Mouse (Mus musculus) thymus, adult 2 months (tissue): ENCODE measurements around the gene Bace2. TPM values are rescaled to one million over a fixed set of nuclear protein-coding genes. Genes with fewer than 3 reads are reported as not detected.

Experiments
- DNase-seq: peaks from one replicate; pipeline ENCODE4 v3.0.0; 2021
- H3K27ac ChIP-seq: fragments of 200-500 bp; 2 replicates; pipeline ENCODE4 v1.5.1; 2012; ENCODE audit warnings: low read length, control low read depth; ENCODE audit not compliant: control insufficient read depth, insufficient read depth
- H3K27me3 ChIP-seq: fragments of 200-500 bp; 2 replicates; pipeline ENCODE4 v1.6.1; 2012; ENCODE audit warnings: mild to moderate bottlenecking, low read length, moderate library complexity, mixed read lengths; ENCODE audit not compliant: control insufficient read depth, insufficient read depth
- H3K36me3 ChIP-seq: fragments of 200-500 bp; 2 replicates; pipeline ENCODE4 v1.6.1; 2012; ENCODE audit warnings: mild to moderate bottlenecking, low read length, moderate library complexity; ENCODE audit not compliant: control insufficient read depth, insufficient read depth
- H3K4me1 ChIP-seq: fragments of 200-500 bp; replicated peaks from 2 replicates; pipeline ENCODE4 v1.6.1; 2012; ENCODE audit warnings: low read length; ENCODE audit not compliant: control insufficient read depth, insufficient read depth
- H3K4me3 ChIP-seq: fragments of 200-500 bp; 2 replicates; pipeline ENCODE4 v1.5.1; 2012; ENCODE audit warnings: mild to moderate bottlenecking, low read length, control low read depth, moderate library complexity; ENCODE audit not compliant: control insufficient read depth, insufficient read depth
- CTCF ChIP-seq: fragments of 200-500 bp; IDR thresholded peaks from 2 replicates; pipeline ENCODE4 v1.5.1; 2012; ENCODE audit warnings: mild to moderate bottlenecking, control low read depth, low read length, moderate library complexity, borderline replicate concordance; ENCODE audit not compliant: control insufficient read depth, poor library complexity, insufficient read depth; ENCODE audit errors: extremely low read depth
- POLR2A ChIP-seq: fragments of 200-500 bp; IDR thresholded peaks from 2 replicates; pipeline ENCODE4 v1.6.1; 2012; ENCODE audit warnings: mild to moderate bottlenecking, low read length, control low read depth, moderate library complexity; ENCODE audit not compliant: control insufficient read depth, poor library complexity, insufficient read depth; ENCODE audit errors: extremely low read depth
- WGBS: fragments of 180-500 bp; shearing (Covaris S2); methylation state at CpG from one replicate; pipeline ENCODE4 v1.1.7; 2018; 5-methylcytosine and 5-hydroxymethylcytosine counted together
- polyA plus RNA-seq: library from polyadenylated mRNA; depleted of rRNA; stranded (reverse); fragments of >200 nt; gene quantifications from 2 replicates; pipeline ENCODE4 v1.2.3, GENCODE M21; 2012

Gene Bace2
- polyA plus RNA-seq, 1 experiment: 1.1 TPM

DNA sequence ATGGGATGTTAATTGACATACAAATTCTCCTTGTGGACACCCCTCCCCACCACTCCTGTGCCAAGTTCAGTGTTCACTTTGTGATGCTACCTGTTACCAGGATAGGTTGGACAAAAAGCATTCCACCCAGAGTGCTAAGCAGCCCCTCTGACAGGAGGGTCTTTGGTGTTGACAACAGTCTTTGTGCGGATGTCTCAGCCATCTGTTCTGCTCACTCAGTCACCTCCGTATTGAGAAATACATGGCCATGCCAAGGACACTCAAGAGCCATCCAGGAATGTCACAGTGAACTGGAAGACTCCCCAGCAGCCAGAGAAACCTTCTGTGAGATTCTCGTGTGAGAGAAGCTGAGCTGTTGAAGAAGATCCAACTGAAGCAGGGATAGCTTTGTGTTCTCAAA, 81.6 kb downstream of the Bace2 start:
- Histone ChIP-seq H3K4me1 (no peaks in the 10 kb centered on the region), H3K27me3 (no peaks in the 10 kb centered on the region), H3K27ac (no peak overlapping the region), H3K4me3 (no peak overlapping the region), H3K36me3 (no peaks in the 10 kb centered on the region)
- TF ChIP-seq POLR2A: no peak
- TF ChIP-seq CTCF: no peak
- WGBS: 86% methylated on average over 3 of the region's 3 CpGs
- DNase-seq: no peak

DNA sequence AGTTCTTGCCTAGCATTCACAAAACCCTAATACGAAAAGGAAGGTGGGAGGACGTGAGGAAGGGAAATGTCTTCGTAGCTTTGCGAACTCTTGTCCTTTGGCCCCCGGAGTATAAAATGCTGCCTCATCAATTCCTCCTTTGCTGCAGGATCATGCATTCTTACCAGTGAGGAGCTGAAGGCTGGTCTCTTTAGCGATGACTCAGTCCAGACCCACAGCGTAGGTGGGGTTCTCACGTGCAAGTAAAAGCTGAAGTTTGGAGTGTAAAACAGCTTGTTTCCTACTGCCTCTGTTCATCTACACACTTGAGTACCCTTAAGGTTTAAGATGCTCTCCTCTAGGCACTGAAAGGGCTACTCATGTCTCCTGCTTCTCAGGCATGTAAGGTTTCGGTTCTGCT, 85.4 kb downstream of the Bace2 start:
- H3K27me3 ChIP-seq: no peaks in the 10 kb centered on the region
- no peak for TF ChIP-seq CTCF
- no peak for TF ChIP-seq POLR2A
- H3K27ac ChIP-seq: no peak overlapping the region
- DNase-seq: no peak
- no peaks in the 10 kb centered on the region for H3K4me1 ChIP-seq
- H3K4me3 ChIP-seq: no peak overlapping the region
- 87% methylated on average over 9 of the region's 9 CpGs for WGBS
- no peaks in the 10 kb centered on the region for H3K36me3 ChIP-seq

DNA sequence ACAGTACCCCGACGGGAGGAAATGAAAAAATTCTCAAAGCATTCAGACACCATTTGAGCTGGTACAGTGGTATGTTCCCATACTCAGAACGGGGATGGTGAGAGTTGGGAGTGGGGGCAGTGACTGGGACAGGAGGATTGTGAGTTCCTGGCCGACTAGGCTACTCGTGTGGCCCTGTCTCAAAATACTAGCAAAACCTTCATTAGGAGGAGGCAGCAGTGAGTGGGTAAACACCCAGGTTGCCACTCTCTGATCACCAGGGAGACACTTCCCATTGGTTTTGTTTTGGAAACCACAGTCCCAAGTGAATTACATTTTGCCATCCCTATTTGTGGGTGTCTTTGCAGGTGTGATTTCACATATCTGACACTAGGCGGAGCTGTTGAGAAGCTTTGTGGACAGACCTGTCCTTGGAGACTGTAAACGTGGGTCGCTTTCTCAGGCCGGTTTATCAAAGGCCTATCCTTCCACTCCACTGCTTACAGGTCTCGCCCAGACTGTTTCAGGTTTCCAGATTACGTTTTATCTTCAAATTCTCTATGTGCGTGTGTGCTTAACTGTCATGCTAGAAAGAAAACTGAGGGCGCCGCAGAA, 87.2 kb downstream of the Bace2 start:
- no peak for TF ChIP-seq CTCF
- no peak for TF ChIP-seq POLR2A
- H3K27ac ChIP-seq: no peak overlapping the region
- WGBS: 55% methylated on average over 14 of the region's 14 CpGs
- no peaks in the 10 kb centered on the region for H3K4me1 ChIP-seq
- H3K36me3 ChIP-seq: no peaks in the 10 kb centered on the region
- peak; percentile 36 for DNase-seq
- no peaks in the 10 kb centered on the region for H3K27me3 ChIP-seq
- no peak overlapping the region for H3K4me3 ChIP-seq

DNA sequence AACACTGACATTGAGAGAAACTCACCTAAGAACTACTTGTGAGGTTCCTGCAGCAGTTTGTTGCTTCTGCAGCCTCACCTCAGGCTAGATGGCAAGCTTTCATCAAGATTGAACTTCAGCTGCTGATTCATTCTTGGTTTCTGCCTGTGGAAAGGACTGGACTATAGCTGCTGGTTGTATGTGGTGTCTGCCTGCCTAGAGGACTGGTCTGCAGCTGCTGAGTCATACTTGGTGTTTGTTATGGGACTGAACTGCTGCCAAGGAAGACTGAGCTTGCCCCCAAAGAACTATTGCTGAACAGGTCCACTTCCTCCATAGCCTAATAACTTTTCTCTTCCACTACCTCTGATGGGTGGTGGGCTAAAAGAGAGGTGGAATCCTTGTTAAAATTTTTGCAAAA, 90.8 kb downstream of the Bace2 start:
- H3K27me3 ChIP-seq: no peaks in the 10 kb centered on the region
- TF ChIP-seq CTCF (no peak), POLR2A (no peak)
- no peaks in the 10 kb centered on the region for H3K36me3 ChIP-seq
- H3K27ac ChIP-seq: no peak overlapping the region
- DNase-seq: no peak
- no peaks in the 10 kb centered on the region for H3K4me1 ChIP-seq
- no peak overlapping the region for H3K4me3 ChIP-seq

DNA sequence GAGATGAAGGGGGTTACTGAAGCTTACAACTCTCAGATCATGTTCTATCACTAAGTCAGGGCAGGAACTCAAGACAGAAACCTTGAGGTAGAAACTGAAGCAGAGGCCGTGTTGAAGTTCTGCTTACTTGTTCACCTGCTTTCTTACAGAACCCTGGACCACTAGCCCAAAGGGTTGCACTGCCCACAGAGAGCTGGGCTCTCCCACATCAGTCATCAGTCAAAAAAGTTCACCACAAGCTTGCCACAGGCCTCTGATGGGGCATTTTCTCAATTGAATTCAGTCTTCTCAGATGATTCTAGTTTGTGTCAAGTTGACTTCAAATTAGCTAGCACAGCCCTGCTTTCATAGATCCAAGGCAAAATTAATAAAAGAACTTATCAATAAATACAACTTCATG, 103.3 kb downstream of the Bace2 start:
- no peak overlapping the region for H3K4me3 ChIP-seq
- H3K4me1 ChIP-seq: peaks cover 11% of the 10 kb centered on the region
- H3K36me3 ChIP-seq: no peaks in the 10 kb centered on the region
- no peaks in the 10 kb centered on the region for H3K27me3 ChIP-seq
- WGBS: 23% methylated on average over 1 of the region's 1 CpGs
- TF ChIP-seq CTCF (no peak), POLR2A (no peak)
- no peak for DNase-seq
- no peak overlapping the region for H3K27ac ChIP-seq

DNA sequence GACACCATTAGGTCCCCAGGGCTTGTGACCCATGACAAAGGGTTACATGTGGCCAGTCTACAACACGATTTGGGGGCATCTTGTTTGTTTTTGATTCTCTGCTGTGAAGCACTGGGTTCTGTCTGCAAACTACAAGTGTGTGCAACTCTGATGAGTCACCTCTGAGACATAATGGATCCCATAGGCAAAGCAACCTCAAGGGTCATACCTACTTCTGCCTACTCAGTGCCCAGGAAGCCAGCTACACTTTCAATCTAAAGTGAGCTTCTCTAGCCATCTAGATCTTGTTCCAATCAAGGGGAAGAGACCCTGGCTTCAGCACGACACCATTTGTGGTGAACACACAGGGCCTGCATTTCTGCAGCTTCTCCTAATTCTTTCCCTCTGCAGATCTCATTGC, 104.7 kb downstream of the Bace2 start:
- WGBS: 81% methylated on average over 2 of the region's 2 CpGs
- no peaks in the 10 kb centered on the region for H3K36me3 ChIP-seq
- peaks cover 11% of the 10 kb centered on the region for H3K4me1 ChIP-seq
- H3K27me3 ChIP-seq: no peaks in the 10 kb centered on the region
- TF ChIP-seq CTCF (no peak), POLR2A (no peak)
- no peak overlapping the region; the same call in 1 of the 2 replicates for H3K4me3 ChIP-seq
- no peak overlapping the region for H3K27ac ChIP-seq
- no peak for DNase-seq
